ENCODE assay signal across 24 mouse cellular contexts in genomic region chr17:15115550-15115949, GRCm38 (mm10).
"Had no signal": no experiment of that assay in that cellular context is flagged by ENCODE, and none has a peak within 500 bp of the region (broad histone marks: within the 10 kb centered on the region; RNA-seq: fewer than 3 reads in every experiment).

No protein-coding gene starts in this region.

- ATAC-seq: hindbrain, postnatal 0 days; liver, embryonic 12.5 days had no signal

- H3K9ac ChIP-seq: heart, embryonic 13.5 days; heart, embryonic 15.5 days; hindbrain, embryonic 13.5 days; hindbrain, embryonic 15.5 days; limb, embryonic 13.5 days; limb, embryonic 15.5 days; liver, embryonic 12.5 days; liver, embryonic 14.5 days had no signal

- H3K36me3 ChIP-seq: heart, embryonic 13.5 days; heart, embryonic 15.5 days; hindbrain, embryonic 13.5 days; hindbrain, embryonic 15.5 days; limb, embryonic 13.5 days; limb, embryonic 15.5 days; liver, embryonic 12.5 days had no signal

- DNase-seq: gastrocnemius, adult 2 months; gastrocnemius, postnatal 10 days; gastrocnemius, postnatal 25 days; heart, adult 11 months; heart, adult 2 months; heart, postnatal 14 days; heart, postnatal 36 days; kidney, adult 18-20 months; kidney, postnatal 10 days; kidney, postnatal 25 days; kidney, postnatal 4 days; layer of hippocampus, postnatal 36 days; left cerebral cortex, postnatal 4 days had no signal

- H3K27me3 ChIP-seq: hindbrain, embryonic 15.5 days; limb, embryonic 13.5 days; limb, embryonic 15.5 days had no signal

- H3K4me2 ChIP-seq: heart, embryonic 11.5 days; heart, embryonic 13.5 days; heart, embryonic 15.5 days; hindbrain, embryonic 13.5 days; hindbrain, embryonic 15.5 days; limb, embryonic 13.5 days; limb, embryonic 15.5 days; liver, embryonic 12.5 days had no signal

- H3K4me3 ChIP-seq: gastrocnemius, adult 2 months; heart, adult 2 months; heart, embryonic 13.5 days; heart, embryonic 15.5 days; hindbrain, embryonic 13.5 days; hindbrain, embryonic 15.5 days; layer of hippocampus, adult 2 months; limb, embryonic 13.5 days; limb, embryonic 15.5 days; liver, embryonic 12.5 days had no signal

- H3K27ac ChIP-seq: gastrocnemius, adult 2 months; heart, adult 2 months; heart, embryonic 13.5 days; heart, embryonic 15.5 days; hindbrain, embryonic 13.5 days; hindbrain, embryonic 15.5 days; hindbrain, postnatal 0 days; layer of hippocampus, adult 2 months; limb, embryonic 13.5 days; limb, embryonic 15.5 days; liver, embryonic 12.5 days; liver, embryonic 14.5 days had no signal

- H3K4me1 ChIP-seq: heart, embryonic 15.5 days; hindbrain, embryonic 15.5 days; limb, embryonic 13.5 days; limb, embryonic 15.5 days; liver, embryonic 12.5 days had no signal

- H3K9me3 ChIP-seq: heart, embryonic 13.5 days; heart, embryonic 15.5 days; hindbrain, embryonic 13.5 days; hindbrain, embryonic 15.5 days; limb, embryonic 13.5 days; limb, embryonic 15.5 days; liver, embryonic 12.5 days had no signal
